Mouse (Mus musculus) c-Kit-positive CD71-positive TER-119-positive erythroid progenitor cells, embryonic 14.5 days (primary cell): ENCODE data around the gene Gps2.
A peak's percentile ranks its signal among the peaks of the same experiment; 100 is the strongest.

Experiments used
- DNase-seq: peaks from one replicate; pipeline ENCODE4 v3.0.0-alpha.2; 2013; ENCODE audit warnings: low spot score

Gps2 gene

GRCm38 (mm10) chr11:69913554-69914371 is at the start of gene Gps2:
TSS of gene Gps2 (plus strand) at chr11:69913888.
- peak; percentile 92 for DNase-seq

- no peak for DNase-seq
Observed at GRCm38 (mm10) chr11:69864138-69864860, 49.4 kb upstream of the Gps2 start.

GRCm38 (mm10) chr11:69865561-69865960 is 48.1 kb upstream of the Gps2 start:
- no peak for DNase-seq

- DNase-seq = no peak
Observed at GRCm38 (mm10) chr11:69867335-69867734, 46.4 kb upstream of the Gps2 start.

- no peak for DNase-seq
Observed at GRCm38 (mm10) chr11:69870289-69871069, 43.2 kb upstream of the Gps2 start.

GRCm38 (mm10) chr11:69871822-69872221 is 41.9 kb upstream of the Gps2 start:
- no peak for DNase-seq

GRCm38 (mm10) chr11:69872451-69872850 is 41.2 kb upstream of the Gps2 start:
- no peak for DNase-seq

- no peak for DNase-seq
Observed at GRCm38 (mm10) chr11:69876186-69876585, 37.5 kb upstream of the Gps2 start.

GRCm38 (mm10) chr11:69876867-69877266 is 36.8 kb upstream of the Gps2 start:
- peak; percentile 86 for DNase-seq

- no peak for DNase-seq
Observed at GRCm38 (mm10) chr11:69877878-69878277, 35.8 kb upstream of the Gps2 start, which contains the start of gene Tmem95. TSS of gene Tmem95 (minus strand) at chr11:69878018.

- no peak for DNase-seq
Observed at GRCm38 (mm10) chr11:69878399-69878798, 35.3 kb upstream of the Gps2 start.

- DNase-seq = no peak
Observed at GRCm38 (mm10) chr11:69878952-69879351, 34.7 kb upstream of the Gps2 start.

- DNase-seq = no peak
Observed at GRCm38 (mm10) chr11:69879711-69880110, 34.0 kb upstream of the Gps2 start.

- DNase-seq = peak; percentile 74
Observed at GRCm38 (mm10) chr11:69880506-69880852, 33.2 kb upstream of the Gps2 start.

- no peak for DNase-seq
Observed at GRCm38 (mm10) chr11:69880853-69881603, 32.7 kb upstream of the Gps2 start, which contains the start of gene Kctd11. TSS of gene Kctd11 (minus strand) at chr11:69881406.

- DNase-seq = no peak
Observed at GRCm38 (mm10) chr11:69881787-69882670, 31.7 kb upstream of the Gps2 start.

GRCm38 (mm10) chr11:69883066-69883465 is 30.6 kb upstream of the Gps2 start:
- DNase-seq = no peak

GRCm38 (mm10) chr11:69883527-69884151 is 30.0 kb upstream of the Gps2 start:
- DNase-seq = no peak

GRCm38 (mm10) chr11:69884240-69884639 is 29.4 kb upstream of the Gps2 start:
- DNase-seq = no peak

- no peak for DNase-seq
Observed at GRCm38 (mm10) chr11:69884663-69885062, 29.0 kb upstream of the Gps2 start.
